Comparison of ENCODE assay signal across 10 mouse cellular contexts in the genomic region with DNA sequence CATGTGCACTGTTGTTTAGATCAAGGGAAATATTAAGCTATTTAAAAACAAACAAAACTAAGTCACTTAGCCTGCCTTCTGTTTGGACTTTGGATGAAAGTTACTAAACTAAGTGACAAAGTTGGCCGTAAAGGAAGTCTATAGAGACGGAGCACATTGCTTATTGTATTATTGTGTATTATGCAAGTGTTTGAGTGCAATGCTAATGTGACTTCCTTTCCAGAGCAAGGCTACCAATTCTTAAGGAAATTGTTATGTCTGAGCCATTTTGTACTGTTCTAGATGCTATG. TPM values are rescaled to one million over a fixed set of nuclear protein-coding genes. Genes with fewer than 3 reads are reported as not detected.
DNase-seq lines count a peak whose midpoint lies in the region; ATAC-seq lines count a peak whose summit lies in the region.
"Had no signal": no experiment of that assay in that cellular context is flagged by ENCODE, and none has a peak within 500 bp of the region (broad histone marks: within the 10 kb centered on the region; RNA-seq: fewer than 3 reads in every experiment).

No protein-coding gene starts in this region.

- no peaks in the 10 kb centered on the region for H3K9me3 ChIP-seq in heart, embryonic 16.5 days (replicated peaks; ENCODE audit: control insufficient read depth, low read length)
- H3K9me3 ChIP-seq in embryonic facial prominence, embryonic 10.5 days: no peaks in the 10 kb centered on the region
- H3K9me3 ChIP-seq in hindbrain, embryonic 15.5 days: no peaks in the 10 kb centered on the region
- no peaks in the 10 kb centered on the region for H3K9me3 ChIP-seq in midbrain, embryonic 13.5 days

- WGBS in heart, embryonic 16.5 days: 14% methylated on average over 2 of the region's 2 CpGs
- WGBS in embryonic facial prominence, embryonic 10.5 days: 48% methylated on average over 2 of the region's 2 CpGs
- WGBS in hindbrain, embryonic 15.5 days: 67% methylated on average over 2 of the region's 2 CpGs
- WGBS in midbrain, embryonic 13.5 days: 67% methylated on average over 2 of the region's 2 CpGs

- no peaks in the 10 kb centered on the region for H3K27me3 ChIP-seq in heart, embryonic 16.5 days (ENCODE audit: control insufficient read depth, insufficient read depth, low read length)
- peaks cover 18% of the 10 kb centered on the region; the same call in 1 of the 2 replicates for H3K27me3 ChIP-seq in embryonic facial prominence, embryonic 10.5 days (replicated peaks; ENCODE audit: low read depth, poor library complexity, severe bottlenecking)
- H3K27me3 ChIP-seq in hindbrain, embryonic 15.5 days: no peaks in the 10 kb centered on the region
- H3K27me3 ChIP-seq in midbrain, embryonic 13.5 days: peaks cover 21% of the 10 kb centered on the region

- H3K36me3 ChIP-seq in heart, embryonic 16.5 days (ENCODE audit: control insufficient read depth, insufficient read depth): no peaks in the 10 kb centered on the region
- no peaks in the 10 kb centered on the region for H3K36me3 ChIP-seq in embryonic facial prominence, embryonic 10.5 days (replicated peaks)
- no peaks in the 10 kb centered on the region for H3K36me3 ChIP-seq in hindbrain, embryonic 15.5 days
- H3K36me3 ChIP-seq in midbrain, embryonic 13.5 days: no peaks in the 10 kb centered on the region

- peaks cover 16% of the 10 kb centered on the region for H3K4me1 ChIP-seq in heart, embryonic 16.5 days (ENCODE audit: control insufficient read depth, insufficient read depth, low read length)
- peaks cover 11% of the 10 kb centered on the region for H3K4me1 ChIP-seq in embryonic facial prominence, embryonic 10.5 days
- H3K4me1 ChIP-seq in hindbrain, embryonic 15.5 days (replicated peaks): peaks cover 6% of the 10 kb centered on the region; the same call in 1 of the 2 replicates
- no peaks in the 10 kb centered on the region for H3K4me1 ChIP-seq in midbrain, embryonic 13.5 days (replicated peaks)

- no peak for DNase-seq in heart, postnatal 25 days (ENCODE audit: low spot score)
- DNase-seq in embryonic facial prominence, embryonic 10.5 days (ENCODE audit: low spot score): no peak
- no peak for DNase-seq in thymus, postnatal 4 days
- DNase-seq in left cerebral cortex, adult 18-20 months (ENCODE audit: low spot score in 2 of 2): no peak
- no peak for DNase-seq in kidney, adult 9 months
- DNase-seq: layer of hippocampus, adult 9-11 months; thymus, postnatal 25 days had no signal

- peak overlapping the region; percentile 86 for H3K9ac ChIP-seq in heart, embryonic 16.5 days (ENCODE audit: low read length)
- H3K9ac ChIP-seq in hindbrain, embryonic 15.5 days: no peak overlapping the region
- no peak overlapping the region for H3K9ac ChIP-seq in midbrain, embryonic 13.5 days (replicated peaks)

- no peak for ATAC-seq in heart, embryonic 16.5 days (replicated peaks; ENCODE audit: extremely low read depth, insufficient read depth, low FRiP score)
- no peak for ATAC-seq in hindbrain, embryonic 15.5 days (ENCODE audit: low FRiP score, low read depth)
- ATAC-seq in midbrain, embryonic 13.5 days: no peak

- intact Hi-C loops in heart, postnatal 25 days (cut with DNase I): loop anchor here (2.0 to 10.0 kb wide), 2 partner anchors 47 to 1581 kb away; no protein-coding TSS in a partner anchor

- peak overlapping the region; percentile 95 for H3K27ac ChIP-seq in heart, embryonic 16.5 days (ENCODE audit: low read length)
- H3K27ac ChIP-seq in embryonic facial prominence, embryonic 10.5 days (replicated peaks): no peak overlapping the region
- H3K27ac ChIP-seq in hindbrain, embryonic 15.5 days (replicated peaks): 0 out of 2 replicates have a peak overlapping the region, but pooled peaks have one; percentile 83
- H3K27ac ChIP-seq in midbrain, embryonic 13.5 days: no peak overlapping the region

- peak overlapping the region; percentile 65 for H3K4me2 ChIP-seq in heart, embryonic 16.5 days (ENCODE audit: low read depth, low read length)
- H3K4me2 ChIP-seq in hindbrain, embryonic 15.5 days: peak overlapping the region; percentile 79
- H3K4me2 ChIP-seq in midbrain, embryonic 13.5 days (replicated peaks): peak overlapping the region; percentile 84

- H3K4me3 ChIP-seq in heart, embryonic 16.5 days (ENCODE audit: low read length): peak overlapping the region; percentile 86
- peak overlapping the region; percentile 68 for H3K4me3 ChIP-seq in embryonic facial prominence, embryonic 10.5 days
- peak overlapping the region; percentile 64 for H3K4me3 ChIP-seq in hindbrain, embryonic 15.5 days
- peak overlapping the region; percentile 66 for H3K4me3 ChIP-seq in midbrain, embryonic 13.5 days (replicated peaks)

RNA-seq across cellular contexts. Expression of a gene that starts 21.8 kb away (rescaled TPM):
- polyA plus RNA-seq in heart, embryonic 16.5 days (2015; fragmentation: Nextera tagmentation; extraction: Ambion mirVana): 89.6 and 116 TPM in 2 replicates
- 10 to 100 TPM; 72.7 to 76.0 TPM for total RNA-seq in heart, postnatal 25 days (2021)
- polyA plus RNA-seq in embryonic facial prominence, embryonic 10.5 days (2016; fragmentation: Nextera tagmentation; extraction: Ambion mirVana): 17.9 and 18.1 TPM in 2 replicates
- polyA plus RNA-seq in hindbrain, embryonic 15.5 days (2015; fragmentation: Nextera tagmentation; extraction: Ambion mirVana): 33.4 and 38.6 TPM in 2 replicates
- polyA plus RNA-seq in midbrain, embryonic 13.5 days (2015; fragmentation: Nextera tagmentation; extraction: Ambion mirVana): 12.9 and 15.2 TPM in 2 replicates
- 100 to 1,000 TPM; 551 to 618 TPM for total RNA-seq in left cerebral cortex, adult 18-20 months (2021)

Comparison
In these comparisons a context has a peak if more than half of its experiments do, and no peak if none do; other contexts are left out.
1. H3K27ac ChIP-seq: peak in heart, embryonic 16.5 days (single experiment) and hindbrain, embryonic 15.5 days (single experiment); none in embryonic facial prominence, embryonic 10.5 days (single experiment) and midbrain, embryonic 13.5 days (single experiment).
2. Peak in every context shown above with its lines, with median percentiles within 50 percentile points of each other: H3K4me2 ChIP-seq and H3K4me3 ChIP-seq.